Mouse (Mus musculus) erythroblast, embryonic 14.5 days (primary cell): ENCODE data around the gene Tusc2.

Experiments used
- GATA1 ChIP-seq: IDR thresholded peaks from 2 replicates; pipeline ENCODE4 v1.6.1; 2012; ENCODE audit warnings: low read length, inconsistent platforms, mixed read lengths
- TAL1 ChIP-seq: IDR thresholded peaks from 3 replicates; pipeline ENCODE4 v1.6.1; 2012; ENCODE audit warnings: low read length, inconsistent platforms, mixed read lengths

- TF ChIP-seq TAL1 (no peak), GATA1 (no peak)
Observed at GRCm38 (mm10) chr9:107615035-107615434, 52.0 kb downstream of the Tusc2 start.
